23 mouse cellular contexts compared by ENCODE assay signal in genomic region chr1:36789416-36789815, GRCm38 (mm10). TPM values are rescaled to one million over a fixed set of nuclear protein-coding genes. Genes with fewer than 3 reads are reported as not detected.
A peak's percentile ranks its signal among the peaks of the same experiment; 100 is the strongest.
DNase-seq lines count a peak whose midpoint lies in the region; ATAC-seq lines count a peak whose summit lies in the region.
"Had no signal": no experiment of that assay in that cellular context is flagged by ENCODE, and none has a peak within 500 bp of the region (broad histone marks: within the 10 kb centered on the region; RNA-seq: fewer than 3 reads in every experiment).

No protein-coding gene starts in this region.

- WGBS in embryonic facial prominence, embryonic 10.5 days, result 79% methylated on average over 8 of the region's 8 CpGs

- DNase-seq in retina, postnatal 1 day, result peak; percentile 81
- no peak for DNase-seq in spleen, postnatal 10 days (ENCODE audit: low spot score in 2 of 2)
- DNase-seq in cerebellum, postnatal 36 days, result no peak
- no peak for DNase-seq in embryonic facial prominence, embryonic 10.5 days (ENCODE audit: low spot score)
- DNase-seq: adrenal gland, adult 2 months; adrenal gland, postnatal 10 days; adrenal gland, postnatal 25 days; cerebellum, adult 11 months; cerebellum, adult 18-20 months; cerebellum, adult 8-10 months; cerebellum, adult 9-11 months; cerebellum, postnatal 14 days; forebrain, postnatal 0 days had no signal

- peaks cover 39% of the 10 kb centered on the region for H3K36me3 ChIP-seq in embryonic facial prominence, embryonic 10.5 days (replicated peaks)

- peak; percentile 38; the same call in 1 of the 2 replicates for ATAC-seq in megakaryocyte, adult 5-6 weeks (ENCODE audit: poor library complexity, severe bottlenecking)
- 0 out of 2 replicates have a peak, but pooled peaks have one; percentile 25 for ATAC-seq in monocyte, adult 5-6 weeks (replicated peaks; ENCODE audit: insufficient number of reproducible peaks, low FRiP score, low TSS enrichment, poor library complexity, severe bottlenecking)
- ATAC-seq: forebrain, embryonic 15.5 days; forebrain, postnatal 0 days had no signal

- H3K27me3 ChIP-seq in embryonic facial prominence, embryonic 10.5 days (replicated peaks; ENCODE audit: low read depth, poor library complexity, severe bottlenecking), result 0 out of 2 replicates have a peak, but pooled peaks cover 9% of the 10 kb centered on the region
- H3K27me3 ChIP-seq: embryonic facial prominence, embryonic 13.5 days; embryonic facial prominence, embryonic 15.5 days; forebrain, embryonic 12.5 days; forebrain, embryonic 15.5 days had no signal

- peaks cover 12% of the 10 kb centered on the region for H3K4me1 ChIP-seq in embryonic facial prominence, embryonic 10.5 days

- H3K9me3 ChIP-seq in embryonic facial prominence, embryonic 10.5 days, result no peaks in the 10 kb centered on the region
- H3K9me3 ChIP-seq: embryonic facial prominence, embryonic 13.5 days; embryonic facial prominence, embryonic 15.5 days; forebrain, embryonic 10.5 days; forebrain, embryonic 12.5 days; forebrain, embryonic 15.5 days had no signal

- no peak overlapping the region for H3K4me3 ChIP-seq in embryonic facial prominence, embryonic 10.5 days
- H3K4me3 ChIP-seq: embryonic facial prominence, embryonic 13.5 days; embryonic facial prominence, embryonic 15.5 days; erythroblast, embryonic 14.5 days; forebrain, embryonic 10.5 days; forebrain, embryonic 12.5 days; forebrain, embryonic 15.5 days had no signal

- no peak overlapping the region for H3K27ac ChIP-seq in embryonic facial prominence, embryonic 10.5 days (replicated peaks)
- H3K27ac ChIP-seq: embryonic facial prominence, embryonic 13.5 days; embryonic facial prominence, embryonic 15.5 days; forebrain, embryonic 10.5 days; forebrain, embryonic 15.5 days had no signal

RNA-seq across cellular contexts. Expression of gene Zap70, which starts 27.8 kb away (rescaled TPM):
- total RNA-seq in megakaryocyte, adult 5-6 weeks (2015), result 0.71 and 1.7 TPM in 2 replicates
- total RNA-seq in megakaryocyte, adult 5-6 weeks (2017), result 0.77 and 1.5 TPM in 2 replicates
- total RNA-seq in monocyte, adult 5-6 weeks (2017), result 14.5 to 81.6 TPM (median 14.9 TPM) in 3 replicates
- 0.24 and 0.31 TPM in 2 replicates for polyA plus RNA-seq in embryonic facial prominence, embryonic 10.5 days (2016; fragmentation: Nextera tagmentation; extraction: Ambion mirVana)
- total RNA-seq: MEL had no signal
- polyA plus RNA-seq: C2C12; erythroblast, embryonic 14.5 days had no signal
